Mouse (Mus musculus): ENCODE measurements around the gene Stau1. TPM values are rescaled to one million over a fixed set of nuclear protein-coding genes. Genes with fewer than 3 reads are reported as not detected.

The Stau1 gene
- total RNA-seq (2021), result 10 to 100 TPM; 35.3 to 37.0 TPM
- long read RNA-seq, experiment 1, transcript Stau1-204 (12 exons, 2,976 nt), result minor isoform, 24 of 82 reads
- long read RNA-seq, experiment 1, transcript Stau1-209 (4 exons, 774 nt), result minor isoform, 22 of 82 reads
- long read RNA-seq, experiment 1, transcript Stau1-202 (12 exons, 3,569 nt), result major isoform, 31 of 82 reads
- long read RNA-seq, experiment 1, partial matches to known transcripts, result 1 of 82 reads
- long read RNA-seq, experiment 1, other reads (novel, unspliced or antisense), result 4 of 82 reads
- long read RNA-seq, experiment 2, transcript Stau1-202 (12 exons, 3,569 nt), result major isoform, 25 of 60 reads
- long read RNA-seq, experiment 2, transcript Stau1-209 (4 exons, 774 nt), result minor isoform, 20 of 60 reads
- long read RNA-seq, experiment 2, transcript Stau1-204 (12 exons, 2,976 nt), result minor isoform, 7 of 60 reads
- long read RNA-seq, experiment 2, partial matches to known transcripts, result 2 of 60 reads
- long read RNA-seq, experiment 2, other reads (novel, unspliced or antisense), result 6 of 60 reads

DNA sequence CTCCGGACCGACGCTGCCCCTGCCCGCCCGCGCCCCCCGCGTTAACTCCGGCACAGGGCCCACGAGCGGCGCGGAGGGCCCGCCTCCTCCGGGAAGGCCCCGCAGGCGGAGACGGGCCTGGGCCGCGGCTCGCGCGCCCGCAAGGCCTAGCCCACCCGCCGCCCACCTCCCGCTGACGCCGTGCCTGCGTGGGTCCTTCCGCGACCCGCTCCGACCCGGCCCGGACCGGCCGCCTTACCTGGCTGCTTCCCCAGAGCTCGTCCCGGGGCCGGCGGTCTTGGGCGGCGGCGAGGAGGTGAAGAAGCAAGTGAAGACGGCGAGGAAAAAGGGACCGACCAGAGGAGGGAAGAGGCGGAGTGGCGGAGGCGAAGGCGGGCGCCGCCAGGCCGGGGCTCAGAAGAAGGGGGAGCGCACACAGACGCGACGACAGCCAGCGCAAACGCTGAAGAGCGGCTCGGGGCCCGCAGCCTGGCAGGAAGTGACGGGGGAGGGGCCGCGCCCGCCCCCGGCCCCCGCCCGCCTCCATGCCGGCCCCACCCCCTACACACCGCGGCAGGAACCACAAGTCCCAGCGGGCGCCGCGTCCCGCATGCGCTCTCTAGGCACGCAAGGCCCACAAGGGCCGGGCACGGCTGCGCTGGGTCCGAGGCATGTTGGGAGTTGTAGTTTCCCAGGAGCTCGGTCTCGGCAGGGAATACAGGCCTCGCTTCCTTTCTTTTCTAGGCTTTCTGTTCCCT is at the start of gene Stau1:
Stau1 (minus strand) TSS at position 504 of the 737 bp plus-strand sequence.
- peak within 1 kb of the TSS; percentile 99 for H3K27ac ChIP-seq
- intact Hi-C loops (cut with DNase I), result no loop called here
- no peak for TF ChIP-seq CTCF (IDR thresholded peaks at IDR 0.05)
- peak; percentile 98 for DNase-seq
- peak within 1 kb of the TSS; percentile 97 for H3K4me3 ChIP-seq

DNA sequence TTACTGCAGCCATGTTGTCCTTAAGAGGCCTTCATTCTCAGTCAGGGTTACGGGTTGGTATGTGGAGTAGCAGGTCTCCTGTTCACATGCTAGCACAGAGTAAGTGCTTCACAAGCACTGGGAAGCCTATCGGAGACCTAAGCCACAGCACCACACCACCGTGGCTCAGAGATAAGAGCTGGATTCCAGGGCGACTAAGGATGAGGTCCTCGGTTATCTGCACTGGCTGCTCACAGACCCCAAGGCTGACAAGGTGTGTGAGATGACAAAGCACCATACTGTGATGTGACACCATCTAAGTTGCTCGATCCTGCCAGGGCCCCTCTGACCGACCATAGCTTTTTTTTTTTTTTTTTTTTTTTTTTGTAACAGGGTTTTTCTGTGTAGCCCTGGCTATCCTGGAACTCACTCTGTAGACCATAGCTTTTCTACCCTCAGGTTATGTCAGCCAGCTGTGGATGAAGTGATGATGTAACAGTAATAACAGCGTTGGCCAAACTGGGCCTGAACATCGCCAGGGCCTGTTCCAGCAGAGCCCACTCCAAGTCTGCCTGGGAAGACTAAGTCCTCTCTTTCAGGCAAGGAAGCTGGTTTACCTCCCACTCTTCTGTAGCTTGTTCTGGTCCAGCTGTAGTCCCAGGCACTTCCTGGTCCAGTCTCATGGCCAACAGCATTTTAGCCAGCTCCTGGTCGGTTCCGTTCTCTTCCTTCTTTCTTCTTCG is 47.5 kb upstream of the Stau1 start:
- Histone ChIP-seq H3K4me3 (no peak overlapping the region), H3K27ac (no peak overlapping the region)
- intact Hi-C loops (cut with DNase I), result no loop called here
- TF ChIP-seq CTCF (IDR thresholded peaks at IDR 0.05), result no peak
- DNase-seq, result no peak

GRCm38 (mm10) chr2:167039386-167039785 is 43.3 kb upstream of the Stau1 start:
- no peak overlapping the region for H3K27ac ChIP-seq
- H3K4me3 ChIP-seq, result no peak overlapping the region
- DNase-seq, result no peak
- no peak for TF ChIP-seq CTCF (IDR thresholded peaks at IDR 0.05)
- intact Hi-C loops (cut with DNase I), result no loop called here

- no peak overlapping the region for H3K27ac ChIP-seq
- no peak overlapping the region for H3K4me3 ChIP-seq
- TF ChIP-seq CTCF (IDR thresholded peaks at IDR 0.05), result no peak
- no peak for DNase-seq
- intact Hi-C loops (cut with DNase I), result no loop called here
Observed at GRCm38 (mm10) chr2:167038716-167039115, 42.6 kb upstream of the Stau1 start.

DNA sequence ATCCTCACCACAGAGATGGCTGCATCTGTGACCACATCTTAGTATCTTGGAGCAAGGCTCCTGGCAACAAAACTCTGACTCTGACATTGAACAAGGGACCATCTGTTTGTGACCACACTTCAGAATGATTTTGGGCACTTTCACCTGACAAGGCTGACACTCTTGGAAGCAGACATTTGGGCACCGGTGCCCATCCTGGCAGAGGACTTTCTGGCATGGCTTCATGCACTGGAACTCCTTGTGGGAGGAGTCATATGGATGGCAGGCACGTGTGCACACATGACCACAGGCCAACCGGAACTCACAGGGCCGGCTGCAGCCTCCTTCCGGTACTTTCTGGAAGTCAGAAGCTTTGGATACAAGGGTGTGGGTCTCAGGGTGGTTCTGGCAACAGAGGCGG is 42.2 kb upstream of the Stau1 start:
- intact Hi-C loops (cut with DNase I), result no loop called here
- no peak for TF ChIP-seq CTCF (IDR thresholded peaks at IDR 0.05)
- H3K27ac ChIP-seq, result no peak overlapping the region
- H3K4me3 ChIP-seq, result no peak overlapping the region
- no peak for DNase-seq

- TF ChIP-seq CTCF (IDR thresholded peaks at IDR 0.05), result no peak
- H3K27ac ChIP-seq, result no peak overlapping the region
- H3K4me3 ChIP-seq, result no peak overlapping the region
- DNase-seq, result no peak
- intact Hi-C loops (cut with DNase I), result no loop called here
Observed at GRCm38 (mm10) chr2:167037710-167038109, 41.6 kb upstream of the Stau1 start.

GRCm38 (mm10) chr2:167030507-167030906 is 34.4 kb upstream of the Stau1 start:
- Histone ChIP-seq H3K27ac (no peak overlapping the region), H3K4me3 (no peak overlapping the region)

GRCm38 (mm10) chr2:167028553-167028952 is 32.5 kb upstream of the Stau1 start:
- no peak for TF ChIP-seq CTCF (IDR thresholded peaks at IDR 0.05)
- intact Hi-C loops (cut with DNase I), result no loop called here
- no peak overlapping the region for H3K27ac ChIP-seq
- no peak overlapping the region for H3K4me3 ChIP-seq
- no peak for DNase-seq

More at GRCm38 (mm10) chr2:167030507-167030906, 34.4 kb upstream of the Stau1 start:
- intact Hi-C loops (cut with DNase I), result no loop called here
- no peak for DNase-seq
- peak; percentile 16; the same call in 1 of the 2 replicates for TF ChIP-seq CTCF (IDR thresholded peaks at IDR 0.05)

GRCm38 (mm10) chr2:167019396-167019795 is 23.3 kb upstream of the Stau1 start:
- Histone ChIP-seq H3K4me3 (no peak overlapping the region), H3K27ac (no peak overlapping the region)
- intact Hi-C loops (cut with DNase I), result loop anchor here (5.0 kb wide), 1 partner anchor 43 kb away; the partner anchor contains the start of gene Znfx1
- TF ChIP-seq CTCF (IDR thresholded peaks at IDR 0.05), result no peak
- no peak for DNase-seq

- Histone ChIP-seq H3K27ac (peak overlapping the region; percentile 90), H3K4me3 (peak overlapping the region; percentile 85)
- no peak for DNase-seq
- TF ChIP-seq CTCF (IDR thresholded peaks at IDR 0.05), result no peak
- intact Hi-C loops (cut with DNase I), result loop anchor here (5.0 kb wide), 1 partner anchor 47 kb away; the partner anchor contains the start of gene Znfx1
Observed at GRCm38 (mm10) chr2:167015382-167015718, 19.3 kb upstream of the Stau1 start.

- intact Hi-C loops (cut with DNase I), result loop anchor here (5.0 kb wide), 1 partner anchor 47 kb away; the partner anchor contains the start of gene Znfx1
- Histone ChIP-seq H3K27ac (peak within 1 kb of the TSS; percentile 90), H3K4me3 (peak within 1 kb of the TSS; percentile 85)
- TF ChIP-seq CTCF (IDR thresholded peaks at IDR 0.05), result no peak
- DNase-seq, result peak; percentile 95
Observed at GRCm38 (mm10) chr2:167014702-167015381, 18.7 kb upstream of the Stau1 start, which contains the start of gene Ddx27. Ddx27 (plus strand) TSS chr2:167015193.

DNA sequence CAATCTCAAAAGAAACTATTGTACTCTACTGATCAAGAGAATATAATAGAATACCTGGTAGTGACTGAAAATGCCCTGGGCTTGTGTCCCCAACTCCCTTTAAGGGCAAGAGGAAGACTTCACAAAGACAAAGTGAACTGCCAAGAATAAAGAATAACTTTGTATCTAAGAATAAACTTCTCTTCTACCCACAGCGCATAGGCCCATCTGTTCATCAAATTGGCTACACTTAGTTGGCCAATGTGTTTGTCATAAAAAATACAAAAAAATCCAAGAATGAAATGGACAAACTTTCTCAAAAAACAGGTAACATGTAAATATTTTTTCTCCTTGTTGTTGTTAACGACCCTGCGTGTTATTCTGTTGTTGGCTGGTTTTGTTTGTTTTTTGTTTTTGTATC is 14.4 kb upstream of the Stau1 start:
- Histone ChIP-seq H3K4me3 (no peak overlapping the region), H3K27ac (no peak overlapping the region)
- intact Hi-C loops (cut with DNase I), result no loop called here
- DNase-seq, result no peak
- no peak for TF ChIP-seq CTCF (IDR thresholded peaks at IDR 0.05)

Measured in gastrocnemius, adult 2 months (tissue).